Mouse (Mus musculus) lung, adult 18-20 months (tissue): Measurements from ENCODE around the gene Fam210b.
"Not testable (repeated sequence)": the region's sequence is repeated elsewhere in the genome, so short reads cannot be mapped to it uniquely, and the experiment has no call there.

Source experiments
- DNase-seq, 2 experiments: peaks; one replicate each; pipeline ENCODE4 v3.0.0; 2022; ENCODE audit warnings: mixed read lengths in 2 of 2

The Fam210b gene

GRCm38 (mm10) chr2:172345258-172345738, at the start of gene Fam210b:
TSS of gene Fam210b (plus strand) at chr2:172345565.
- peak; percentile 97 to 98 for DNase-seq

DNA sequence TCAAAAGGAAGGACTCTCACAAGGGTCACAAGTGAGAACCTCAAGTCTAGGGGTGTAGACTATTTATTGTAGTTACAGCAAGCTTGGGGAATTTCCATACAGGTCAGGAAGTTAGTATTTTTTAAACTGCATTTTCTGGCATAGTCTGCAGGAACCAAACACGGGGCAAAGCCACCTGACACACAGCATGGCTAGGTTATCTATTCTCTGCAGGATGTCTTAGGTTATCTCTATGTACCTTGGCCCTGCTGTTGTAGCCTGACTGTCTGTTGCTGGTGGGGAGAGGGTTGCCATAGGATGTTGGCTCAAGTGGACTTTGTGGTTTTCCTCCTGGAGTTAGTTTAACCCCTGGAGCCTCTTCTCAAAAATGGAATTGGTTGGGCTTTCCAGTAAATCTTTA, 47.3 kb upstream of the Fam210b start:
- DNase-seq = no peak

- no peak for DNase-seq
Observed at GRCm38 (mm10) chr2:172298542-172298941, 46.8 kb upstream of the Fam210b start.

DNA sequence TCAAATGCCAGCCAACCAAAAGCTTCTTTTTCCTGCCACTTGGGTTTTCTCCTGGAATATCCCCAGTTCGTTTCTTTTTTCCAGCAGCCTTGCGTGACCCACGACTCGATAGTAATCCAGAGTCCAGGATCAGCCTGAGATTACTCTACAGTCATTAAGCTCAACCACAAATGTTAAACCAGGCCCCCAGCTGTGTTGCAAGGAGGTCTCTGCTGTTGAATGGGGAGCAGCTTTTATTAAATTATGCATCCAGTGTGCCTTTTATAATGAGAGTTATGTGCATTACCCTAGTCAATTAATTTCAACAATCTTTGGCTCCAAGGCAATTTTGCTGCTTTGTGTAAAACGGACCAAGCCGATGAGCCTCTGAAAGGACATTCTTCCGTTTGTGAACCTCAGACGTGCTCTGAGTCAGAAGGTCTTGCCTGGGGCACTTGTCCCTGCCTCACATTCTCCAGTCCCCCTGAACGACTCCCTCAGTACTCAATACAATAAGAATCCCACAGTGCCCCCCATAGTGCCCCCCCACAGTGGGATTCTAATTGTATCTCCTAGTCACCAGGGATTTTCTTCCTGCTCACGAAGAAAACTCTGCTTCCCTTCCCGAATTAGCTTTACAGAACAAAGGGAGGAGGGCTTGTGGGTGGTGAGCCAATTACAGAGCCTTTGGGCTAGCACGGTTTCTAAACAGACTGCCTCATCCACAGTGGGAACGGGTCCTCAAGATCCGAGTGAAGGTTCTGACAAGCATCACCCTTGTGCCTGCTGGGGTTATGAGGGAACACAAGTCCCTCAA, 46.0 kb upstream of the Fam210b start:
- DNase-seq = no peak

- no peak for DNase-seq
Observed at GRCm38 (mm10) chr2:172302396-172302795, 43.0 kb upstream of the Fam210b start.

GRCm38 (mm10) chr2:172304118-172304708, 41.2 kb upstream of the Fam210b start:
- no peak for DNase-seq

- not testable (repeated sequence) for DNase-seq
Observed at GRCm38 (mm10) chr2:172305546-172305945, 39.8 kb upstream of the Fam210b start.

- no peak for DNase-seq
Observed at GRCm38 (mm10) chr2:172306544-172306943, 38.8 kb upstream of the Fam210b start.

GRCm38 (mm10) chr2:172311731-172312130, 33.6 kb upstream of the Fam210b start:
- DNase-seq = no peak

GRCm38 (mm10) chr2:172320878-172321277, 24.5 kb upstream of the Fam210b start:
- DNase-seq = peak; percentile 7 to 27

GRCm38 (mm10) chr2:172328248-172328647, 17.1 kb upstream of the Fam210b start:
- DNase-seq = no peak

DNA sequence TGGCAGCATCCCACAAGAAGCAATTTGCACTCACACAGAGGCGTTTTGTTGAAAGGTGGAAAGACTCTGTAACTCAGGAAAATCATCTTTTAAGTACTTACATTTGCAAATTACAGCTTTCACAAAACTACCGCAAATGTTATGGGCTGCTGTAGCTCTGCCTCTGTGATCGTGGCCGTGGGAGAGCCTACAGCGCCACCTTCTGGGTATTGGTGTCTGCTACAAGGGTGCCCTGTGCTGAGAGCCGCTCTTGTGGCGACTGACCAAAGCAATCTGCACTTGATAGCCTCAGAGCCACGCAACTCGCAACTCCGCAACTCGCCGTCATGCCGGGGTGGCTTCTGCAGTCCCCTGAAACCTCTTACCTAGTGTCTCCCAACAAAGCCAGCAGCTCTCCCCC, 16.2 kb upstream of the Fam210b start:
- DNase-seq = no peak

- DNase-seq = no peak
Observed at GRCm38 (mm10) chr2:172338206-172338942, 7.0 kb upstream of the Fam210b start.

- no peak for DNase-seq
Observed at GRCm38 (mm10) chr2:172340936-172341335, 4.4 kb upstream of the Fam210b start.

DNA sequence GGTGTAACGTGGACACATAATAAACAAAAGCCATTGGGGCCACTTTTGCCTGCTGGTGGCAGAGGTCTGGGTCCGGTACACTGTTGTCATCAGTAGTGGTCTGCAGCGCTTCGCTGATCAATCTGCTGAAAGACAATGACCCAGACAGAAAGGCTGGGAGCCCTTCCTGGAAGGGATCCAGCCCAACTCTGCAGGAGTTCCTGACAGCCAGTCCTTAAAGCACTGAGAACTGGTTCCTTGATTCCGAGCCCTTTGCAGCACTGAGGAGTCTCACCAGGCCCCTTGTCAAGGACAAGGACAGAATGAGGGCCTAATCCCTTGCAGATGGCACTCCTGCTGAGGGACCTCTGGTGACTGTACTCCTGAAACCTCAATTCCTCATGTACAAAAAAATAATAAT, 3.8 kb upstream of the Fam210b start:
- no peak for DNase-seq

DNA sequence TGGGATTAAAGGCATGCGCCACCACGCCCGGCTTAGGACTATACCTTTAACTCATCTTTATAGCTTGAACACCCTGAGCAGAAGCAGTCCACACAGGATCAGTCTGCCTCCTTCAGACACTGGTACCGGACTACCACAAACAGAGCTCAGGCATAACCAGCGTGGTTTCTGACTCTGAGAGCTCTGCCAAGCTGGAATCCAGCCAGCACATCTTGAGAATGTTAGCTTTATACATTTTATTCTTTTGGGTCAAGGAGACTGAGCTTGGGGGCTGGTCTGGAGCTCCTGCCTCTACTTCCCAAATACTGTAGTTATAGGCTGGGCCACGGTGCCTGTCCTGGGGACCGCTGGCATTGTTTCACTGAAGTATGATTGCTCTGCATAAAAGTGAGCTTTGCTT, 1.6 kb upstream of the Fam210b start:
- DNase-seq = no peak

GRCm38 (mm10) chr2:172344669-172345068, 696 bp upstream of the Fam210b start:
- DNase-seq = no peak

DNA sequence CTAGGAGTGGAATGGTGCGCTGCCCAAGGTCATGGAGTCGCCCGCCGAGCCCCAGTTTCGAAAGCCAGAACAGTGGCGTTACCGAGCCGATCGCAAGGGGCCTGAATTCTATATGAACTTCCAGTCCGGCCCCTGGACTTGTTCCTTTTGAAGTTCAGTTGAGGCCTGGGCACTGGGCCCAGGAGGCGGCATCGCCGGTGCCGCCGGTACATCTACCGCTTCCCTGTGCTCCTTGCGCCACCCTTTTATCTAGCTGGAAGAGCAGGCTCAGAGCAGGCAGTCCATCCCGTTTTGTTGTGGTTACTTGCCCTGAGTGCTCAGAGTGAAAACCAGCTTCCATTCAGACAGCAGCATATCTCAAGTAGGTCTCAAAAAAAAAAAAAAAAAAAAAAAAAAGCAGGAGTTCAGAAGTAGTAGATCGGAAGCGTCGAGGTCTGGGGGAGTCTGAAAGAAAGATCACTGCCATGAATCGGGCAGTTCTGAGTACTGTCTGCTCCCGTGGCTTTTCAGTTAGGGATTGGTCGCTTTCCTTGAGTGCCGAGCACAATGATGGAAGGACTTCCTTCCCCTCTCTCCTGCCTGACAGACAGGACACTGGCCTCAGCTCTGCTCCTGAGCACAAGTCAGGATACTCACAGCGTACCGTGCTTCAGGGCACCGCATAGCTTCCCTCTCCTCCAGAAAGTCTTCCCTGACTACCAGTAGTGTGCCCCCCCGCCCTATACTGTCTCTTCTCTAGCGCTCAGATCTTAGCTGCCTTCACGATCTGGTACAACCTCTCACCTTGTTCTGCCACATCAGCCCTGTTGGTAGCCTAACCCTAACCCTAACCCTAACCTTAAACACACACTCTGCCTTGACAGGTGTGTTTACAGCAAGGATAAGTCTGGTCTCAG, 917 bp downstream of the Fam210b start:
- peak; percentile 30 to 66 for DNase-seq

DNA sequence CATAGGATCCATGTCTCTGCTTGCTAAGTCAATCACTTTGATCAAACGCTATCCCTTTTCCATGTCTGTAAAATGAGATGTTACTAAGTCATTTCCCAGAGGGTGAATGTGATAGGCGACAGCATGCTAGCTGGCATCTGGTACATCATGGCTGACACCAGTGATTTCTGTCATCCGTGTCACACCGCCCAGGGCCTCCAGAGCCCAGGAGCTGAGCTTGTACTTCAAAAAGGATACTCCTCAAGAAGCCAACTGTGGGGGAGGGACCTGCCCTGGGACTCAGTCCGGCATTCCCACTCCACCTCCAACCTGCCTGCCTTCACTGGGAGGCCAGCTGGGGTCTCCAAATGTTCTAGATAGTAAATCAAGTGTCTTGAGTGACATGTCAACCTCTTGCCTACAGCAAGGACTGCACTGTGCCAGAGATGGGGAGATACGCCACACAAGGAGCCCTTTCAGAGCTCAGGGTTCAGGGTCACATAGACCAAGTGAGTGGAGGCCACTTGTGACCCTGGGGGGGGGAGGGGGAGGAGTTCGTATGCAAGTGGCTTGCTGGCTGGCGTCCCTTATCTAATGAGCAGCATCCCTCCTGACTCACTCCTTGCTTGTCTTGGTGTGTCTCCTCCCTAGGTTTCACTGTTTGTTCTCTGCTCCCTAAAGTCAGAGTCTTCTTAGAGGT, 1.7 kb downstream of the Fam210b start:
- no peak for DNase-seq

DNA sequence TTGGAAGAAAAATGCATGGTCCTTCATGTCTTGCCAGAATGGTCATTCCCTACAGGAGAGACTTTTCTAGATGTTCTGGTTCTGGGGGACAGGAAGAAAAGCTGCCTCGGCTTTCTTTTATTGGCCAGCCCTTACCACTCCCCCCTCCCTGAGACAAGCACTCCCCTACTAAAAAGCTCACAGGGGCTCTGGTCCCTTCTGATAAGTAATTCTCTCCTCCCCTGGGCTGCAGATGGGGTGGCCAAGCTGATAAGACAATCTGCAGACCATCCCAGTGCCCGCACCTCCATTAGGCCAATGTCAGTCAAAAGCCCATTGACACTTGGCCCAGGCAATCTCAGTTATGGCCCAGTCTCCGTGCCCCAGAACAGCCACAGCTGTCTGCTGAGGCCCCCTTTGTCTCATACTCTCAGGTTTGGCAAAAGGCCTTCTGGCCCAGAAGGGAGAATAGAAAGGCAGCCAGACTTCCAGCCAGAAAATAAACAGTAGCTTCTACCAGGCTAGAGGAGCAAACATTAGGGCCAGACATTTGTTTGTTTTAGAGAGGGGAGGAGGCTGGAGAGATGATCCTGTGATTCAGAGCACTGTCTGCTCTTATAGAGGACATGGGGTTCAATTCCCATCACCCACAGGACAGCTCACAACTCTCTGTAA, 3.1 kb downstream of the Fam210b start:
- DNase-seq = peak; percentile 31 to 65

- DNase-seq = no peak
Observed at GRCm38 (mm10) chr2:172349776-172350175, 4.4 kb downstream of the Fam210b start.
